Mouse (Mus musculus): ENCODE results near the gene Gm10961.

Gene Gm10961

GRCm38 (mm10) chr3:107664641-107665040 lies 33.5 kb downstream of the Gm10961 start:
- no peak for DNase-seq

GRCm38 (mm10) chr3:107667426-107667825 lies 36.3 kb downstream of the Gm10961 start:
- no peak for DNase-seq

- DNase-seq: no peak
Measured at GRCm38 (mm10) chr3:107668786-107669185, 37.7 kb downstream of the Gm10961 start.

- no peak for DNase-seq
Measured at GRCm38 (mm10) chr3:107670500-107670899, 39.4 kb downstream of the Gm10961 start.

- DNase-seq: no peak
Measured at GRCm38 (mm10) chr3:107671509-107671908, 40.4 kb downstream of the Gm10961 start.

- no peak for DNase-seq
Measured at GRCm38 (mm10) chr3:107680790-107681576, 49.9 kb downstream of the Gm10961 start.
